8 mouse cellular contexts compared by ENCODE assay signal in the genomic region with DNA sequence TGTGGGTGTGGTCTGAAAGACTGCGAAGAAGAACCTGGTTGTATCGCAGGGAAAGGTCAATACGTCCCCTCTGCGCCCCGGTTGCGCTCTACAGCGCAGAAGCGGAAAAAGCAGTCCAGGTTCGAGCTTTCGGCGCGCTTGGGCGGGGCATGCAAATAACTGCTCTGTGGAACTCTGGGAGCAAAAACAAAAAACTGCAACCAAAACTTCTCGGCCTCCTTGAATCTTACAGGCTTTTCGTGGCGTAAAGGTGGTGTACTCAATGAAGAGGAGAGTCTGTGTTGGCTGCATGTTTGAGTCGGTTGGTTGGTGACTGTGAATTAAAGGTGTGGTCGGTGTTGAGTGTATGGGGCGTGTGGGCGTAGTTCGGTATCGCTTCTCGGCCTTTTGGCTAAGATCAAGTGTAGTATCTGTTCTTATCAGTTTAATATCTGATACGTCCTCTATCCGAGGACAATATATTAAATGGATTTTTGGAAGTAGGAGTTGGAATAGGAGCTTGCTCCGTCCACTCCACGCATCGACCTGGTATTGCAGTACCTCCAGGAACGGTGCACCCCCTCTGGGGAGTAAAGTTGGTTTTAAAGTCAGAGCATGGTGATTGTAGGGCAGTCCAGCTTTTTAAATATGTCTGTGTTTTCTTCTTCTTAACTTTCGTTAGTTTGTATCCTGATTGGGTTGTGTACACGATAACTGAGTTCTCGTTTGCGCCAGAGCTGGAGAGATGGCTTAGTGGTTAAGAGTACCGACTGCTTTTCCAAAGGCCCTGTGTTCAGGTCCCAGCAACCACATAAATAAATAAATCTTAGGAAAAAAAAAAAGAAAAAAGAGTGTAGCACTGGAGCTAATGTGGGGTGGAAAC. TPM values are rescaled to one million over a fixed set of nuclear protein-coding genes. Genes with fewer than 3 reads are reported as not detected.
DNase-seq lines count a peak whose midpoint lies in the region; ATAC-seq and TF ChIP-seq lines count a peak whose summit lies in the region.

Gene Rdm1, plus strand, starts transcription at position 201 of the 862 bp plus-strand sequence.

- H3K9ac ChIP-seq in heart, embryonic 11.5 days (ENCODE audit: low read depth, low read length) = peak within 1 kb of the TSS; percentile 83
- H3K9ac ChIP-seq in kidney, embryonic 16.5 days (replicated peaks; ENCODE audit: low read length) = peak within 1 kb of the TSS; percentile 94
- peak within 1 kb of the TSS; percentile 76 for H3K9ac ChIP-seq in liver, embryonic 12.5 days
- peak within 1 kb of the TSS; percentile 88 for H3K9ac ChIP-seq in stomach, embryonic 16.5 days (ENCODE audit: low read length)

- TF ChIP-seq POLR2A in brain, embryonic 14.5 days (IDR thresholded peaks at IDR 0.05; ENCODE audit: borderline replicate concordance, extremely low read depth, insufficient read depth, insufficient read length, poor library complexity, severe bottlenecking) = peak; percentile 61; the same call in 1 of the 2 replicates

- H3K4me1 ChIP-seq in erythroblast, embryonic 14.5 days (ENCODE audit: control insufficient read depth) = peaks cover 39% of the 10 kb centered on the region
- H3K4me1 ChIP-seq in heart, embryonic 11.5 days (ENCODE audit: control insufficient read depth, insufficient read depth, low read length) = no peaks in the 10 kb centered on the region
- H3K4me1 ChIP-seq in kidney, embryonic 16.5 days (ENCODE audit: insufficient read depth, low read length) = peaks cover 6% of the 10 kb centered on the region; the same call in 1 of the 2 replicates
- H3K4me1 ChIP-seq in liver, embryonic 12.5 days = peaks cover 33% of the 10 kb centered on the region
- no peaks in the 10 kb centered on the region for H3K4me1 ChIP-seq in stomach, embryonic 16.5 days (ENCODE audit: control insufficient read depth, insufficient read depth, low read length)

- WGBS in heart, embryonic 11.5 days (ENCODE audit: insufficient replicate concordance) = under 1% methylated on average over 32 of the region's 34 CpGs
- WGBS in kidney, embryonic 16.5 days = under 1% methylated on average over 32 of the region's 34 CpGs
- WGBS in liver, embryonic 12.5 days (ENCODE audit: insufficient replicate concordance) = 0% methylated on average over 32 of the region's 34 CpGs
- WGBS in stomach, embryonic 16.5 days = 0% methylated on average over 32 of the region's 34 CpGs

- no peaks in the 10 kb centered on the region for H3K27me3 ChIP-seq in erythroblast, embryonic 14.5 days (ENCODE audit: control insufficient read depth)
- no peaks in the 10 kb centered on the region for H3K27me3 ChIP-seq in heart, embryonic 11.5 days (ENCODE audit: control insufficient read depth, insufficient read depth, low read length)
- no peaks in the 10 kb centered on the region for H3K27me3 ChIP-seq in kidney, embryonic 16.5 days (ENCODE audit: insufficient read depth, low read length)
- H3K27me3 ChIP-seq in liver, embryonic 12.5 days (replicated peaks) = no peaks in the 10 kb centered on the region
- H3K27me3 ChIP-seq in stomach, embryonic 16.5 days (ENCODE audit: control insufficient read depth, insufficient read depth, low read length) = no peaks in the 10 kb centered on the region

- ATAC-seq in heart, embryonic 11.5 days (replicated peaks; ENCODE audit: insufficient number of reproducible peaks, low FRiP score, low TSS enrichment) = peak; percentile 83
- peak; percentile 97 for ATAC-seq in kidney, embryonic 16.5 days (ENCODE audit: low FRiP score, low TSS enrichment)
- peak; percentile 90 for ATAC-seq in liver, embryonic 12.5 days
- peak; percentile 90 for ATAC-seq in stomach, embryonic 16.5 days (ENCODE audit: insufficient read depth, low FRiP score)

- TF ChIP-seq CTCF in brain, embryonic 14.5 days (IDR thresholded peaks at IDR 0.05; ENCODE audit: borderline replicate concordance, extremely low read depth, insufficient read depth, insufficient read length) = no peak

- peak within 1 kb of the TSS; percentile 78 for H3K4me3 ChIP-seq in erythroblast, embryonic 14.5 days (replicated peaks)
- peak within 1 kb of the TSS; percentile 45 for H3K4me3 ChIP-seq in heart, embryonic 11.5 days (ENCODE audit: low read depth, low read length)
- peak within 1 kb of the TSS; percentile 66 for H3K4me3 ChIP-seq in kidney, embryonic 16.5 days (ENCODE audit: low read length)
- peak within 1 kb of the TSS; percentile 56 for H3K4me3 ChIP-seq in liver, embryonic 12.5 days
- H3K4me3 ChIP-seq in stomach, embryonic 16.5 days (replicated peaks; ENCODE audit: low read length) = peak within 1 kb of the TSS; percentile 66

- H3K4me2 ChIP-seq in heart, embryonic 11.5 days = peak within 1 kb of the TSS; percentile 69
- peak within 1 kb of the TSS; percentile 80 for H3K4me2 ChIP-seq in kidney, embryonic 16.5 days (replicated peaks; ENCODE audit: low read depth, low read length)
- H3K4me2 ChIP-seq in liver, embryonic 12.5 days = peak within 1 kb of the TSS; percentile 79
- H3K4me2 ChIP-seq in stomach, embryonic 16.5 days (ENCODE audit: low read depth, low read length) = peak within 1 kb of the TSS; percentile 88

- H3K9me3 ChIP-seq in erythroblast, embryonic 14.5 days (ENCODE audit: control insufficient read depth, low read length) = peaks cover 16% of the 10 kb centered on the region
- H3K9me3 ChIP-seq in heart, embryonic 11.5 days (replicated peaks; ENCODE audit: control insufficient read depth, low read length) = no peaks in the 10 kb centered on the region
- H3K9me3 ChIP-seq in kidney, embryonic 16.5 days (ENCODE audit: low read length) = no peaks in the 10 kb centered on the region
- peaks cover 3% of the 10 kb centered on the region; the same call in 1 of the 2 replicates for H3K9me3 ChIP-seq in liver, embryonic 12.5 days (replicated peaks)
- no peaks in the 10 kb centered on the region for H3K9me3 ChIP-seq in stomach, embryonic 16.5 days (replicated peaks; ENCODE audit: control insufficient read depth, low read length)

- H3K36me3 ChIP-seq in erythroblast, embryonic 14.5 days (ENCODE audit: control insufficient read depth) = peaks cover 10% of the 10 kb centered on the region
- no peaks in the 10 kb centered on the region for H3K36me3 ChIP-seq in heart, embryonic 11.5 days (ENCODE audit: control insufficient read depth, insufficient read depth, low read length)
- no peaks in the 10 kb centered on the region for H3K36me3 ChIP-seq in kidney, embryonic 16.5 days (ENCODE audit: insufficient read depth, low read length)
- H3K36me3 ChIP-seq in liver, embryonic 12.5 days = no peaks in the 10 kb centered on the region
- no peaks in the 10 kb centered on the region for H3K36me3 ChIP-seq in stomach, embryonic 16.5 days (ENCODE audit: control insufficient read depth, insufficient read depth, low read length)

- H3K27ac ChIP-seq in heart, embryonic 11.5 days (ENCODE audit: low read depth, low read length) = peak within 1 kb of the TSS; percentile 100
- peak within 1 kb of the TSS; percentile 100 for H3K27ac ChIP-seq in kidney, embryonic 16.5 days (ENCODE audit: low read length)
- H3K27ac ChIP-seq in liver, embryonic 12.5 days = peak within 1 kb of the TSS; percentile 99
- peak within 1 kb of the TSS; percentile 99 for H3K27ac ChIP-seq in stomach, embryonic 16.5 days (ENCODE audit: low read length)

- DNase-seq in CD4-positive helper T cell, adult 2 months (ENCODE audit: low read depth, low spot score) = peak; percentile 89
- peak; percentile 96 for DNase-seq in brain, embryonic 14.5 days (ENCODE audit: low read depth)
- peak; percentile 87 for DNase-seq in neural tube, embryonic 10.5 days (ENCODE audit: extremely low spot score, low spot score)

RNA-seq across cellular contexts. Expression of gene Rdm1, which starts in this region (rescaled TPM):
- polyA plus RNA-seq in brain, embryonic 14.5 days (2012; rRNA removed) = 13.7 and 25.0 TPM in 2 replicates
- polyA plus RNA-seq in erythroblast, embryonic 14.5 days (2012) = 1.4 and 2.2 TPM in 2 replicates
- 27.9 and 28.2 TPM in 2 replicates for polyA plus RNA-seq in heart, embryonic 11.5 days (2014; fragmentation: Nextera tagmentation; extraction: Ambion mirVana)
- polyA plus RNA-seq in kidney, embryonic 16.5 days (2015; fragmentation: Nextera tagmentation; extraction: Ambion mirVana) = 41.7 and 43.1 TPM in 2 replicates
- polyA plus RNA-seq in liver, embryonic 12.5 days (2016; fragmentation: Nextera tagmentation; extraction: Ambion mirVana) = 11.8 and 12.4 TPM in 2 replicates
- polyA plus RNA-seq in stomach, embryonic 16.5 days (2015; fragmentation: Nextera tagmentation; extraction: Ambion mirVana) = 39.6 and 40.8 TPM in 2 replicates

Comparison
In these comparisons a context has a peak if more than half of its experiments do, and no peak if none do; other contexts are left out.
1. Peak in every context shown above with its lines: DNase-seq, ATAC-seq, H3K4me3 ChIP-seq and H3K27ac ChIP-seq.